Mouse (Mus musculus) liver (tissue): ENCODE data around the gene Cab39.

ENCODE experiments used
- DNase-seq: peaks from one replicate; pipeline ENCODE4 v3.0.0-alpha.2; 2020; ENCODE audit warnings: mixed read lengths

The Cab39 gene

DNA sequence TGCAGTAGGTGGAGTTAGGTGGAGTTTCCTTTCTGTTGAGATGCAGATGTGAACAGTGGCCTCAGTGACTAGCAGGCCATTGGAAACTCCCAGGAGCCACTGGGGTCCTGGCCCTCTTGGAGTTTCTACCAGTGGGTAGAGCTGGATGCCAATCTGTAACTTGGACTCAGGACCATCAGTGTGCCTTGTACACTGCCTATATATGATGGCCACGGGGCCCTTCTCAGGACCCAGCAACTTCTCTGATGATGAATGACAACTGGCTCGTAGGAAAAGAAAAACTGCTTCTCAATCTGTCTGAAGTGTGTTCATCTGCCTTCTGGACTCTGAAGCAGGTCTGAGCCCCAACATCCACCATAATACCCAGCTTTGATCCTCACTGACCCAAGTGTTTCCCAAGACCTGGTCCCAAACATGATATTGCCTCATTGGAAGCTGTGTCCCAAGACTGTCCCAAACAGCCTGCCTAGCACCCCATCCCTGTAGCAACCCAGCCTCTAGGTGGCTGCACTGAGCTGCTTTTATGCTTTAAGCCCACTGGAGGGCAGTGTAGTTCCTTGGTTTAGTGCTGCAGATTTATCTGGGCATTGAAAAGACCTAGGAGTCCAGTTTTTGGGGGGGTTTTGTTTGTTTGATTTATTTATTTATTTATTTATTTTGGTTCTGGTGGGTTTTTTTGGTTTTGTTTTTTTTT, 59.9 kb downstream of the Cab39 start:
- peak; percentile 62 for DNase-seq

DNA sequence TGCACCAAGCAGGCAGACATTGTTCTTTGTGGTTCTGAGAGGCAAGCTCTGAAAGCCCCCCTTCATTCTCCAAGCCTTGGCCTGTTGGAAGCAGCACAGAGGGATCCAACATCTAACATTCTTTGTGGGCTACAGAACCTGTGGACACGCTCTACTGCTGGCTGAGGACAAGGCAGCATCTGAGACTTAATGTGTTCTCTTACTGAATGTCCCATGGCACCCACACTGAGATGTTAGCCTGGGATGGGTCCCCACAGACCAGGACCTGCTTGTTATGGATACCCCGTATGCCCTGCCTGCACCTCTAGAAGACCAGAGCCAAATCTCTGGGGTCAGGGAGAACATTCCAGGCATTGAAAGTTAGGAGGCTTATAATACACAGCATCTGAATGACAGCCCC, 60.6 kb downstream of the Cab39 start:
- no peak for DNase-seq

DNA sequence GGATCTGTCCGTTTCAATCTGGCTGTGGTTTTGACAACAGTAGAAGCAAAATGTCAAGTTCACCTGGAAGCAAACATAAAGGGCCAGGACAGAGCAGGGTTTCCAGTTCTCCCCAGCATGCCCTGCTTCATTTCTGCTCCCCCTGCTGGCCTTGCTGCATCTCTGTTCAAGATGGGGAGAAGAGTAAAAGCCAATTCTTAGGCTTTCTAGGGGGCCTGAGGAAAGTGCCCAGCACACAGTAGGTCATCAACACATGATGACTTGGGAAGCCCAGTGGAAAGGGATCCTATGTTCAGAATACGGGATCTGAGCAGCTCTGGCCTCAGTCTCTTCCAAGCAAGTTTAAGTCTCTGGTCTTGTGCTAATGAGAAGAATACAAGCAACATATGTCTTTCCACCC, 61.2 kb downstream of the Cab39 start:
- DNase-seq, result no peak

DNA sequence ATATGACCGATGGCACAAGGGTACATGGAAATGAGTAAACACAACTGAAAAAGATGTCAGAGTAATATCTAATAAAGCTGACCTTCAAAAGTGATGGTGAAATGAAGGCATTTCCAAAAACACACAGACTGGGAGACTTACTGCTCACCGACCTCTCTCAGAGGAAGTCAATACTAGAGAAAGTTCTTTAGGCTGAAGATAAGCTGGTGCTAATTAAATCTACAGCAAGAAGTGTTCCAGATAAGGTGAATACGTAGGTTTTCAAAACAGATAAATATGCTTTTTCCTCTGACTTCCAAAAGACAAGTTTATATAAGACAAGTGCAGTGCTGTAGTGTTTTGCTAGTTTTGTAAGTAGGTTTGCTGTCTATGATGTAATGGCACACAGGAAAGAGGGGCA, 63.0 kb downstream of the Cab39 start:
- no peak for DNase-seq

DNA sequence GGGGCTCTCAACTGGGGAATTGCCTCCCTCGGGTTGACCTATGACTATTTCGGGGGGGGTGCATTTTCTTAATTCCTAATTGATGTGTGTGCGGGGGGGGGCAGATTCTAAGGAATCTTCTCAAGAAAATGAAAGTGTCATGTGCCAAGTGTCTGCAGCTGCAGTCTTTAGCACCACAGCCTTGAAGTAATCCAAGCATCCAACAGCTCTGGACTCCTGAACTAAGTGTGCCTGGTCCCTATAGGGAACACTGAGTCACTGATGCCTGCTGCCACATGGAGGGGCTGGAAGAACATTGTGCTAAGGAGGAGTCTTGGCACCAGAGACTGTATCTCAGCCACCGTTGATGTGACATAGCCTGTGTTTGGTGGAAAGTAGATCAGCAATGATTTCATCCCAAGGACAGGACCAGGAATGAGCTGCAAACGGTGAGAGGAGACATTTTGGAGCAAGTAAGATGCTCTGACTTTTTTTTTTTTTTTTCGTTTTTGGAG, 64.1 kb downstream of the Cab39 start:
- DNase-seq, result no peak

DNA sequence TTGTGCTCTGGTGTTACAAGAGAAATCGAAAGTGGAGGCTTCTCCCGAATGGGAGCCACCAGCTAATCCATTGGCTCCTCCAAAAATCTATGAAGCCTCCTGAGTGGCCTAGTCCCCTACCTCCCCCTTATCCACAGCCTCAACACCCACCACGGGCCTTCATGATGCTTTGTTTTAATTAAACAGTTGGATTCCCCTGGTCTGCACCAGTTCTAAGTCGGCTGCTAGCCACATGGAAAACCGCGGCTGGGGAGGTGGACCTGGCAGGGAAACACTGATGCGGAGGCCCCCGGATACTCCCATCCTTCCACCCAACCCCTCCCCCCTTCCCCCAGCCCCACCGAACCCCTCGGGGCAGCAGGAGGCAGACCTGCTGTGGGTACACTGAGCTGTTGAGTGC, 71.1 kb downstream of the Cab39 start:
- no peak for DNase-seq

DNA sequence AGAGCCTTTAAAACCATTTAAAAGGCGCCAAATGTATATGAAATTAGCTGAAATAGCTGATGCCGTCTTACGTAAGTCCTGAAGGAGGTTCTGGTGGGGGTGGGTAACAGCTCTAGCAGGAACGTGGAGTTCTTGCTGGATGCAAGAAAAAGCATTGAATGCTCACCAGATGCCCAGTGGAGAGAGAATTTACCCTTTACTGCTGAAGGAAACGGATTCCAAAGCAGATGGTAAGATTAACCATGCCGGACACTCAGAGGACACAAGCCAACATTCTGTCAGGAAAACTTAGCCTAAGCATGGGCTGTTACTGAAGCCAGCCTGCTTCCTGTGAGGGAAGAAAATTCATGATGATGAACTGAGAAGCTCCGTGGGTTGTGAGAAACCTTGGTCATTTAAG, 76.8 kb downstream of the Cab39 start:
- DNase-seq, result no peak

DNA sequence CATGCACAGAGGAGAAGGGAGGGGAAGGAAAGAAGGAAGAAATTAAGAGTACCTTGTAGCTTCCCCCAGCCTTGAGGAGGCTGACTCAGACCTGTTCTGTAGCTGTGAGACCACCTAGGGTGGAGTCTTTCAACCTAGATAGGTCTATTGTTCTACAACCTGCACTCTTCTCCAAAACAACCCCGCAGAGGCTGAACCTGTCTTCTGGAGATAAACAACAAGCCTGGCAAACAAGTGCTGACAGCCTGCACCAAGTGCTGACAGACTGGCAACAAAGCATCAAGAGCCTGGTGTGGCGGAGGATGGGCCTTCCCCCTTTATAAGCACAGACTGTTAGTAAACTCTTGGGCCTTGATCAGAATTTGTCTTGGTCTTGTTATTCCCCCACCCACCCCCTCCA, 77.3 kb downstream of the Cab39 start:
- no peak for DNase-seq

DNA sequence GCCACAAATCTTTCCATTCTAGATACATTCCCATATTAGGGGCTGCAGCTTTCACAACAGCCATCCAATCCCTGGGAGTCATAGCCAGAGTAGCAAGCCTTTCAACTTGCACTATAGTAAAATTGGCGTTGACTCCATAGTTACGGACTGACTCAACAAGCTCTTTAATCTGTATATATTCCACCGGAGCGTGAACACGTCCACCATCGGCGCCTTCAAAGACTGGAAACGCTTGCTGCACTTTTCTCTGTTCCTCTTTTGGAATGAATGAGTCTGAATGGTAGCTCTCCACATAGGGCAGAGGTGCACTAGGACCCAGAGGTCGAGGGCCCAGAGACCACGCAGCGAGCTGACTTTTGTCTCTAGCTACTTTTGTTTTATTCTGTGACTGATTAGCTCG, 88.8 kb downstream of the Cab39 start:
- DNase-seq, result no peak

DNA sequence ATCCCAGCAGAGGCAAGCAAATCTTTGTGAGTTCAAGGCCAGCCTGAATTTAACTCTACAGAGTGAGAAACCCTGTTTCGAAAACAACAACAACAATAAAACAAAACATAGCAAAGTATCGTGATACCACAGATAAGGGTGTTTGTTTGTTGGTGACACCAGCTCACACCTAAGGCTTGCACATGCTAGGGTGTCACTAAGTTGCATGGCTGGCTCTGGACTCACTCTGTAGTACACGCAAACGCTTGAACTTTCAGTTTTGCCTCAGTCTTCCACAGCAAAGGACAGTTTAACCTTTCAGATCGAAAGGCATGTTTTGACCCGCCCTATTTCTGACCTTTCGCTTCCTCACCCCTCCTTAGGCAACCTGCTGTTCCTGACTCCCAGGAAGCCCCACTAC, 94.0 kb downstream of the Cab39 start:
- no peak for DNase-seq

DNA sequence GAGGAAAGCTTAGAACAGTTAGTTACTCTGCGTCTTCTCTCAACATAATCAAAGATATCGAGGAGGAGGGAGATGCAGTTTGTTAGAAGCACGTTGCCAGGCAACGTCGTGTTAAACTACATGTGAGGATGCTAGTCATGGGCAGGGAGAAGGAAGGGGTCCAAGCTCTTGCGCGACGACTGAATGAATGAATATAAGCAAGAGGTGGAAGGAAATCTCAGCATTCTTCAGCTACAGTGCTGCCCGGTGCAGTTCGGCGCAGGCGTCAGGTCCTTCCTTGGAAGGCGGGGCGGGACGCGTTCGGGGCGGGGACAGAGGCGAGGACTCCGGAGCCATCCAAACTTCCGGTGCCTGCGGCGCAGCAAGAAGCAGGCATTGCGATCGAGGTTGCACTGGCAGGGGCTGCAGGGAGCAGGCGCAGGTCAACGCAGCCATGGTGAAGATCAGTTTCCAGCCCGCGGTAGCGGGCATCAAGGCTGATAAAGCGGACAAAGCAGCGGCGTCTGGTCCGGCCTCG, 101.0 kb downstream of the Cab39 start, which contains the start of gene Itm2c:
TSS of gene Itm2c (plus strand) at position 51 of the 517 bp plus-strand sequence.
- peak; percentile 84 for DNase-seq

DNA sequence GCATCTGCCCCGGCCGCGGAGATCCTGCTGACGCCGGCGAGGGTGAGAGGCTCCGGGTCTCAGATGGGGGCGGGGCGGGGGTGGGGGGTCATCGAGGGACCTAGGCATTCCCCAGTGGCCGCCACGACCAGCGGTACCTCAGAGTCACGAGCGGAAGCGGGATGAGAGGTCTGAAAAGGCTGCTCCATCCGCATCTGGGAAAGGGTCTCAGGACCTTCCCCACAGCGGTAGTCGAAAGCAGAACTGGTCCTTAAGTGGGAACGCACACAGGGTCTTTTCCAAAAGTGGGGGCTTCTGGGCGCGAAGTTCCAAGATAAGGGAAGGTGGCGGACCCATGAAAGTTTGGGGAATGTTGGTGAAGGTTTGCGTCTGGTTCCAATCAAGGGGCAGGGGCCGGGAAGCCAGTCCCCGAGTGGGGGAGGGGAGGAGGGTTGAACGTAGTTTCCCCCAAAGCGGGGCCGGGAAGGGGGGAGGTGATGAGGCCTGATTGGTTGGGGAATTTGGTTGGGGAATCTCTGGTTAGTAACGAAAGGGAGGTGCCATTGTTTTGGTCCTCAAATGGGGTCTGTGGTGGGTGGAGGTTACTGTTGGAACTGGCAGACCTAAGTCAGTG, 101.6 kb downstream of the Cab39 start:
- peak; percentile 42 for DNase-seq

DNA sequence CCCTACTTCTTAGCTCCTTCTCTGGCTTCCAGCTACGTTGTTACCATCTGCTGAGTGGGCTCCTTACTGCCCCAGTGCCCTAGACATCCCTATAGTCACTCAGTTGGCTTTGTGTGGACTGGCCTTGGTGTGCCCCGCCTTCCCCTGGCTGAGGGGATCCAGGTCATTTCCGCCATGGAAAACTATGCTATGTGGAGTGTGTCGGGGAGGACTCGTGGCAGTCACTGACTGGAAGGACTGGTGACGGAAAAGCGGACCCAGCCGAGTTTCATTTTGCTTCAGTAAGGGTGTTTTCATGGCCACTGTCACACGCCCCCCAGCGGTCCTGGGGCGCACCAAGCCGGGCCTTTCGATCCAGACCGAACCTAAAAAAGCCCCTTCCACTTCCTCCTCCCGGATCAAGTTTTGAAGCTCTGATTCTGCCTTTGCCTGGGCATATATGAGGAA, 102.2 kb downstream of the Cab39 start:
- DNase-seq, result peak; percentile 61

DNA sequence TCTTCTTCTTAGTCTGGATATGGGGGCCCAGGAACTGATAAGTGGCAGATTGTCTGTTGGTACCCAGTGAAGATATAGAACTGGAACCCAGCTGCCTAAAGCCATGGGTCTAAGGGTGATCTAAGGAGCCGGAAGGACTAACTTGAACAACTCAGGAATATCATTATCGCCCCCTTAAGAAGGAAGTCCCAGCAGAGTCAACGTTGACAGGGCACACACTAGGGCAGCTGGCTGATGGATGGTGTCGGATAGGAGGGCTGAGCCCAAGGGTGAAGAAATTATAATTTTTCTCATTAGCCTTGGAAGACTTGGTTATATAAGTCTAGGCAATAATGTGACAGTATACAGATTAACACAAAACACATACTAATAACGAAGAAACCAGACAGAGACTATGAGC, 102.9 kb downstream of the Cab39 start:
- DNase-seq, result no peak

DNA sequence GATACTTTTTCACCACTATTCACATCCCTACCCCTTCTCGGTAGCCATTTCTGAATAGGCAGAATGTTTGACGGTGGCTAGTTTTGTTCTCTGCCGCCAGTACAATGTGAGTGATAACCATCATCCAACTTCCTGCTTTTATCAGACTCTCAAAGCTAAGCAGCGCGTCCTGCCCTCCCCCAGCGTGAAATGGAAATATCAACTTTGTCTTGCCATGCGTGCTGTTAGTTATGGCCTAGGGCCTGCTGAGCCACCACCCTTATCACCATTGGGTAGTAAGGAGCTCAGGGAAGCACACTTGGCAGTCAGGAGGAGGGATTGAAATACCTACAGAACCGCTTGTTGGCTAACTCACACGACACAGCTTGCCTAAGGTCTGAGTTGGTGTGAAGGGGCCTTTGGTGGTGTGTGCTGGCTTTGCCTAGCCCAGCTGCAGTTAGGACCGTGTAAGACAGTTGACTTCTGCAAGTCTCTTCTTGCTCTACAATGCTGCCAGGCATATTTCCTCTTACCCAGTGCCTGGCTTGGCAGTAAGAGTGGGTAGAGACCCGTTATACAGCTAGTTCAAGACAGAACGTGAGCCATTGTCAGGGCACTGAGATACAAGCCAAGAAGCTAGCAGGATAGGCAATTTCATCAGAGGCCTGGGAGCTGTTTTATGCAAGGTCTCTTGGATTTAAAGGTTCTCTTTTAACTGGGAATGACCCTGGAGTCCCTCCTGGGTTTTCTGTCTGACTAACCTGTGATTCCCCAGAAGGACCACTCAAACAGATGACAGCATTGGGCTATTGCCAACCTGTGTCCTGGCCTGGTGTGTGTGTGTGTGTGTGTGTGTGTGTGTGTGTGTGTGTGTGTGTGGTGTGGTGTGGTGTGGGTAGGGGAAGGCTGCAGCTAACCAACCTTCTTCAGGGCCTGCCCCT, 103.8 kb downstream of the Cab39 start:
- DNase-seq, result peak; percentile 16

DNA sequence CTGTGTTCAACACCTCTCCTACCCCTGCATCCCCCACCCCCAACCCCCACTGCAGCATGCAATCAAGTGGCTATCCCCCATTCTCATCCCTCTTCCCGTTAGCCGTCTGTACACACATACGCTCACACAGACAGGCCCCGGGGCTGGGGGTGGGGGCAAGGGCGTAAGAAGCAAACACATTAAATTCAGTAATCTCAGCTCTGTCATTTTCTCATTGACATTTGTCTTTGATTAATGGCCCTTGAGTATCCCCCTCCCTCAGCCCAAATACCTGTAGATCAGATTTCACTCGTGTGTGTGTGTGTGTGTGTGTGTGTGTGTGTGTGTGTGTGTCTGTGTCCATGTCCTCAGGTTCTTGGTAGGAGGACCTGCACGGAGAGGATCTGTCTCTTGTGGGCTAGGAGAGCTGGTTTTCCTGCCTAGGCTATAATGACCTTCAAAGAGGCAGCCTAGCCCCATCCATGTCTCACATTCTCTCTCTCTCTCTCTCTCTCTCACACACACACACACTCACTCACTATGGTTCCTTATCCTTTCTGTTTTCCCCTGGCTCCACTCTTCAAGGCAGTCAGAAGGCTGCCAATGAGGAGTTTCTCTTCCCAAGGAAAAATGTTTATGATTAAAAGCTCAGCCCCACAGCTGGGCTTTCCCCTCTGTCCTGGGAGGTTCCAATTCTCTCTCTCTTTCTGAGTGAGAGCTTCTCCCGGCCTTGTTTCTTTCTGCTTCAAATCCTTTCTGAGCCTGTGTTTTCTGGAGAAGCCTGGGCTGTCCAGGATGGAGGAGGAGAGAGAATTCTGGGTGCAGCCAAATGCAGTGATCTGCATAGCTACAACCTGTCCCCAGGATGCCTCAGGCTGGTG, 104.9 kb downstream of the Cab39 start:
- no peak for DNase-seq

DNA sequence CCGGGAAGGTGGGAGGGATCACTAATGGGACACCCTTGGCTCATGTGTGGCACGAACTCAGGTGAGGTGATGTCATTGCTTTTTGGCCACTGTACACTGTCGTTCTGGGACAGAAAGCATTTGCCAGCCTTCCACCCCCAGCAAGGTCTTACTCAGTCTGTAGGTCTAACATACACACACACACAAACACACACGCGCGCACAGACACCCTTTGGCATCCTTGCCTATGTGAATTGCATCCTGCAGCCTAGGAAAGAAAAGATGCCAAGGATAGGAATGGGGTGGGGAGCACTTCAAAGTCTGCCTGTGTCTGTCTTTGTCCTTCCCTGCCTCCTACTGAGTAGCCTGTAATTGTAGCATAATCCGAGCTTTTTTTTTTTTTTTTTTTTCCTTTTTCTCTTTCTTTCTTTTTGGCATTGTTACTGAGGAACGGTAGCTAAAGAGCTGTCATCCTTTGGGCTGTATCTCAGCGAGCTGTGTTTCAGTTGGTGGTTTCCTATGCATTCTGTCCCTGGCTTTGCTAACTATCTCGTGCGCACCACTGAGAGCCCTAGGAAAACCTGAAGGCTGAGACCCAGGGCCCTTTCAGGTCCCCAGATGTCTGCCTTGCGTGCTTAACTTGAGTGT, 105.6 kb downstream of the Cab39 start:
- no peak for DNase-seq

DNA sequence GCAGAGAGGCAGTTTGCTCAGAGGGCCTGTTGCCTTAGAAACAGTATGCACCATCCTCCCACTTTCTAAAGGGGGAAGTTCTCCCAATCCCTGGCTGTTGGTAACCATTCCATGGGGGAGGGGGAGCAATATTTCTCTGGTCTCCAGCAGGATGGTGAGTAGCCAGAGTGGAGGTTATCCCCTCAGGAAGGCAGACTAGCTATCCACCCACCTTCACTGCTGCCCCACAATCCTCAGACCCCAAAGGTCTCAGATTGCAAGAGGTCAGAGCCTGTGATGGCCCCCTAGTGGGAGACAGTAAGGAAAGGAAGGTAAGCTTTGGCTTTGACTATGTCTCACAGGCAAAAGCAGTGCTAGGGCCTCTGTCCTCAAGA, 106.1 kb downstream of the Cab39 start:
- no peak for DNase-seq

DNA sequence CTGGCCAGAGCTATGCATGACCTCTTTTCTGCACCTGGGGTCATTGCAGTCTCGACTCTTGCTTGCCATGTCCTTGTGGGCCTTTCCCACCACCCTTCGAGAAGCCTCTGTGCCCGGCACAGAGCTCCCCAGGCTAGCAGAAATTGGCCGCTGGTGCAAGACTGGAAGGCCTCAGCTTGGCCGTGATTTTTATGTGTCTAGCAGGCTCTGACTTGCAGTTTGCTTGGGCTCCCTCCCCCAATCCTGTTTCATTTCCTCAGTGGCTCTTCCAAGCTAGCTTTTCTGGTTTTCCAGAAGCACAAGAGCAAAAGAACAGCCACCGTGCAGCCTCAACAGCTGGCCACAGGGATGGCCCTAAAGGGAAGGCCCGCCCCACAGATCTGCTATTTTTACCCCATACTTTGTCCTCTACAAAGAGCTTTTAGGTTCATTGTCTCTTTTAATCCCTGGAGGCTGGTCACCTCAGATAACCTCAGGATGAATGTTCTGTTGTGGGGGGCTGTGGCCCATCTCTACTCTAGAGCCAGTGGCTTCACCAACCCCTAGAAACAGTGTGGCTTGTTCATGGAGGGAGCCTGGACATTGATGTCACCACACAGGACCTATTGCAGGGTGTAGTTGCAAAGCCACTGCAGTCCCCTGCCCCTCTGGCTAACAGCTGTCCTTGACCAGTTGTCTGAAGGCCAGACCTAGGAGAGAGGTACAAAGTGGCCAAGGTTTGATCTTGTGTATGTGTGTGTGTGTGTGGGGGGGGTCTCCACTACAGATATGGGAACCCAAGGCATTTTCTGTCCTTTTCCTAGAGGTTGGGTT, 107.5 kb downstream of the Cab39 start:
- DNase-seq, result no peak
